Mouse (Mus musculus) CH12.LX (cell line): ENCODE results near the gene Fscn1. TPM values are rescaled to one million over a fixed set of nuclear protein-coding genes. Genes with fewer than 3 reads are reported as not detected.

Experiments
- DNase-seq: peaks from one replicate; pipeline ENCODE4 v3.0.0-alpha.2; 2013; ENCODE audit errors: extremely low read depth
- H3K27ac ChIP-seq: 2 replicates; pipeline ENCODE4 v1.5.1; 2012; ENCODE audit warnings: low read depth, mild to moderate bottlenecking, control low read depth, moderate library complexity; ENCODE audit not compliant: insufficient read depth
- H3K27me3 ChIP-seq: replicated peaks from 2 replicates; pipeline ENCODE3; 2012; ENCODE audit warnings: inconsistent platforms
- H3K36me3 ChIP-seq, 2 experiments: replicated peaks in 1 of 2; 2 replicates each; pipeline versions ENCODE3 to v1.6.1; 2012; ENCODE audit warnings: inconsistent platforms in 1 of 2, low read length in 1 of 2, mild to moderate bottlenecking in 1 of 2, mixed read lengths in 1 of 2, moderate library complexity in 1 of 2; ENCODE audit not compliant: control insufficient read depth in 1 of 2, insufficient read depth in 1 of 2
- H3K4me1 ChIP-seq, 2 experiments: 2 replicates each; pipeline ENCODE4 v1.6.1; 2012; ENCODE audit warnings: inconsistent platforms in 1 of 2, moderate library complexity in 1 of 2; ENCODE audit not compliant: insufficient read depth in 2 of 2, control insufficient read depth in 1 of 2
- H3K4me2 ChIP-seq: 2 replicates; pipeline ENCODE4 v1.6.1; 2012; ENCODE audit warnings: low read depth, mild to moderate bottlenecking, control low read depth; ENCODE audit not compliant: poor library complexity, insufficient read depth, severe bottlenecking
- H3K4me3 ChIP-seq, 3 experiments: fragments of 150-350 bp in 1 of 3; sonication (generic) in 1 of 3; replicated peaks in 1 of 3; 2 replicates each; pipeline versions ENCODE3 to v1.5.1; 2011 to 2012; ENCODE audit warnings: low read depth in 2 of 3, low read length in 2 of 3, mild to moderate bottlenecking in 2 of 3, moderate library complexity in 2 of 3, control low read depth in 1 of 3, improper control_type of control experiment in 1 of 3, inconsistent platforms in 1 of 3, mixed read lengths in 1 of 3; ENCODE audit not compliant: poor library complexity in 1 of 3
- H3K79me2 ChIP-seq: replicated peaks from 2 replicates; pipeline ENCODE4 v1.6.1; 2012; ENCODE audit warnings: mild to moderate bottlenecking, moderate library complexity; ENCODE audit not compliant: control insufficient read depth, poor library complexity, insufficient read depth, severe bottlenecking; ENCODE audit errors: extremely low read depth
- H3K9ac ChIP-seq: 2 replicates; pipeline ENCODE4 v1.6.1; 2012; ENCODE audit warnings: low read depth, mild to moderate bottlenecking, control low read depth, moderate library complexity; ENCODE audit not compliant: insufficient read depth
- H3K9me3 ChIP-seq: replicated peaks from 2 replicates; pipeline ENCODE3; 2012; ENCODE audit warnings: low read length, inconsistent platforms, mixed read lengths
- CHD1 ChIP-seq: IDR thresholded peaks from 2 replicates; pipeline ENCODE4 v1.6.1; 2012; ENCODE audit warnings: low read depth, low read length, improper control_type of control experiment, inconsistent platforms
- E2F4 ChIP-seq: IDR thresholded peaks from 2 replicates; pipeline ENCODE4 v1.6.1; 2011; ENCODE audit warnings: low read depth, low read length, improper control_type of control experiment; ENCODE audit not compliant: insufficient replicate concordance
- ETS1 ChIP-seq: conservative IDR thresholded peaks from 2 replicates; pipeline ENCODE4 v1.6.1; 2012; ENCODE audit warnings: low read depth, mild to moderate bottlenecking, inconsistent platforms, low read length, improper control_type of control experiment, moderate library complexity
- JUN ChIP-seq: IDR thresholded peaks from 2 replicates; pipeline ENCODE4 v1.6.1; 2011; ENCODE audit warnings: low read depth, mild to moderate bottlenecking, low read length, improper control_type of control experiment, moderate library complexity; ENCODE audit not compliant: insufficient read depth
- KAT2A ChIP-seq: IDR thresholded peaks from 2 replicates; pipeline ENCODE4 v1.6.1; 2012; ENCODE audit warnings: low read length, improper control_type of control experiment, inconsistent platforms; ENCODE audit not compliant: insufficient replicate concordance
- NELFE ChIP-seq: IDR thresholded peaks from 2 replicates; pipeline ENCODE4 v1.6.1; 2011; ENCODE audit warnings: low read depth, low read length, improper control_type of control experiment
- PAX5 ChIP-seq: IDR thresholded peaks from 2 replicates; pipeline ENCODE4 v1.6.1; 2012; ENCODE audit warnings: low read length, inconsistent platforms, mixed read lengths
- SMC3 ChIP-seq: IDR thresholded peaks from 2 replicates; pipeline ENCODE4 v1.6.1; 2011; ENCODE audit warnings: low read depth, low read length, improper control_type of control experiment
- TCF12 ChIP-seq: IDR thresholded peaks from 2 replicates; pipeline ENCODE4 v1.6.1; 2014; ENCODE audit warnings: low read depth, mild to moderate bottlenecking, inconsistent platforms, low read length, improper control_type of control experiment
- UBTF ChIP-seq: IDR thresholded peaks from 2 replicates; pipeline ENCODE4 v1.6.1; 2012; ENCODE audit warnings: low read depth, mild to moderate bottlenecking, inconsistent platforms, low read length, improper control_type of control experiment, moderate library complexity
- USF1 ChIP-seq: IDR thresholded peaks from 2 replicates; pipeline ENCODE4 v1.6.1; 2014; ENCODE audit warnings: low read depth, mild to moderate bottlenecking, inconsistent platforms, low read length, improper control_type of control experiment
- ZKSCAN1 ChIP-seq: IDR thresholded peaks from 2 replicates; pipeline ENCODE4 v1.6.1; 2012; ENCODE audit warnings: low read depth, inconsistent platforms, low read length, improper control_type of control experiment, borderline replicate concordance
- dilution Hi-C: fragments of 300-500 bp; cut with MboI; formaldehyde crosslinking; loops from 2 replicates; pipeline ENCODE4 v1.14.3; 2020; ENCODE audit warnings: low sequenced_read_pairs; ENCODE audit not compliant: extremely low pct_unique_long_range_greater_than_20kb, extremely low pct_ligation_motif_present
- in situ Hi-C: fragments of 300-500 bp; cut with MboI; formaldehyde crosslinking; loops from 3 replicates; pipeline ENCODE4 v1.14.3; 2019; ENCODE audit warnings: low sequenced_read_pairs, low pct_ligation_motif_present, low pct_unique_long_range_greater_than_20kb, mixed read lengths
- polyA plus RNA-seq: library from polyadenylated mRNA; unstranded; fragments of >175 nt; gene quantifications from 2 replicates; pipeline ENCODE4 v1.2.1, GENCODE M21; 2012; ENCODE audit warnings: low read depth; ENCODE audit not compliant: insufficient read length
- total RNA-seq, 2 experiments: library from RNA; depleted of rRNA; stranded (reverse); fragments of 300-350 nt in 1 of 2; fragments of >200 nt in 1 of 2; gene quantifications; 2 replicates each; pipeline ENCODE4 v1.2.3; 2012 to 2014

Fscn1 gene
- total and polyA plus RNA-seq, 3 experiments, result 19.7 to 75.7 (median 65.3) TPM

DNA sequence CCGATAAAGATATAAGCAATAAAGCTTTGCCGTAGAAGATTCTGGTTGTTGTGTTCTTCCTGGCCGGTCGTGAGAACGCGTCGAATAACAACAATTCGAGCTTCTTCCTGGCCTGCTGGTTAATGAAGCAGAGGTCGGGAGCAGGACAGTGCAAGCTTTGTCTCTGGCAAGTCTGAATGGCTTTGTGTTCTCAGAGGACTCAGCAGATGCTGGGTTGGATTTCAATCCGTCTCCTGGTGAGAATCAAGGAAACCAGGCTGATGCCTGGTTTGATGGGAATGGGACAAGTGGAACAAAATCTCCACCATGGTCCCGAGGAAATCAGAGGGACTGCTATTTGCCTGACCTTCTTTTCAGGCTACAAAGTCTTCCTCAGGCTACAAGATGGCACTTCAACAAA is 49.2 kb downstream of the Fscn1 start:
- H3K4me1 ChIP-seq, result no peaks in the 10 kb centered on the region
- H3K9me3 ChIP-seq, result no peaks in the 10 kb centered on the region
- H3K4me2 ChIP-seq, result no peak overlapping the region
- no peaks in the 10 kb centered on the region for H3K27me3 ChIP-seq
- TF ChIP-seq UBTF (no peak), KAT2A (no peak), CHD1 (no peak), E2F4 (no peak), NELFE (no peak), SMC3 (no peak), ETS1 (no peak), TCF12 (no peak), ZKSCAN1 (no peak)
- TF ChIP-seq, all 38 proteins: peak for 0
- Histone ChIP-seq H3K79me2 (no peaks in the 10 kb centered on the region), H3K4me3 (no peak overlapping the region), H3K27ac (no peak overlapping the region), H3K9ac (no peak overlapping the region), H3K36me3 (peaks cover 41 to 52% of the 10 kb centered on the region in 2 experiments)
- dilution Hi-C loops, result no loop called here
- in situ Hi-C loops, result no loop called here
- DNase-seq, result no peak

DNA sequence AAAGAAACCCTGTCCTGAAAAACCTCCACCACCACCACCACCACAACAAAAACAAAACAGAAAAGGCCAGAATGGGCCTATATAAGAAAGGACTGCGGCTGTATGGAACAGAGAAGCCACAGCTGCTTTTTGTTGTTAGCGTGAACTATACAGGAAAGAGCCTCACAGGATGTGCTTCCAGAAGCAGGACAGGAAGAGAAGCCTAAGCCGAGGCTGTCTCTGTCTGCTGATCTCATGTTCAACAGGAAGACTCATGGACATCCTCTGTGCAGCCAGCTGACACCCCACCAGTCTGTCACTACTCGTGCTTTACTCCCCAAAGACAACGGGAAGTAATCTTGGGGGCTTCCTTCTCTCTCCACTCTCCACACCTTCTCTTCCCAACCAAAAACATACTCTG is 57.3 kb downstream of the Fscn1 start:
- no peak for DNase-seq
- Histone ChIP-seq H3K9me3 (no peaks in the 10 kb centered on the region), H3K27ac (no peak overlapping the region), H3K4me1 (no peaks in the 10 kb centered on the region), H3K36me3 (peaks cover 42 to 91% of the 10 kb centered on the region in 2 experiments), H3K4me2 (no peak overlapping the region), H3K9ac (no peak overlapping the region), H3K4me3 (no peak overlapping the region), H3K27me3 (no peaks in the 10 kb centered on the region), H3K79me2 (no peaks in the 10 kb centered on the region)
- in situ Hi-C loops (no loop called here), dilution Hi-C loops (no loop called here)
- TF ChIP-seq NELFE, result no peak
- TF ChIP-seq USF1, result no peak
- no peak for TF ChIP-seq PAX5
- TF ChIP-seq JUN, result no peak

Other genes starting within 250 kb of the Fscn1 start
- 5.2 and 5.4 TPM in 2 replicates for gene Tnrc18, start 142.7 kb upstream of the Fscn1 start, total RNA-seq (2012; rRNA removed)
- 0.71 and 0.80 TPM in 2 replicates for gene Tnrc18, start 142.7 kb upstream of the Fscn1 start, total RNA-seq (2014; rRNA removed)
- 7.7 and 8.0 TPM in 2 replicates for gene Tnrc18, start 142.7 kb upstream of the Fscn1 start, polyA plus RNA-seq
- gene Fbxl18, start 64.9 kb upstream of the Fscn1 start, total RNA-seq (2012; rRNA removed), result 5.0 and 6.4 TPM in 2 replicates
- gene Fbxl18, start 64.9 kb upstream of the Fscn1 start, total RNA-seq (2014; rRNA removed), result 2.3 and 3.7 TPM in 2 replicates
- gene Fbxl18, start 64.9 kb upstream of the Fscn1 start, polyA plus RNA-seq, result 5.0 and 5.5 TPM in 2 replicates
- gene Actb, start 53.6 kb upstream of the Fscn1 start, total RNA-seq (2012; rRNA removed), result 4,756 and 5,246 TPM in 2 replicates
- 3,882 and 4,152 TPM in 2 replicates for gene Actb, start 53.6 kb upstream of the Fscn1 start, total RNA-seq (2014; rRNA removed)
- gene Actb, start 53.6 kb upstream of the Fscn1 start, polyA plus RNA-seq, result 3,023 and 5,048 TPM in 2 replicates
- gene Rnf216, start 152.7 kb downstream of the Fscn1 start, total RNA-seq (2012; rRNA removed), result 18.2 and 18.3 TPM in 2 replicates
- 15.5 and 17.6 TPM in 2 replicates for gene Rnf216, start 152.7 kb downstream of the Fscn1 start, total RNA-seq (2014; rRNA removed)
- 30.7 and 33.2 TPM in 2 replicates for gene Rnf216, start 152.7 kb downstream of the Fscn1 start, polyA plus RNA-seq
- gene Olfr718-ps1, start 187.2 kb downstream of the Fscn1 start, total RNA-seq (2012; rRNA removed), result not detected in 2 replicates
- gene Olfr718-ps1, start 187.2 kb downstream of the Fscn1 start, total RNA-seq (2014; rRNA removed), result not detected in 2 replicates
- not detected in 2 replicates for gene Olfr718-ps1, start 187.2 kb downstream of the Fscn1 start, polyA plus RNA-seq
- gene Rbak, start 220.4 kb downstream of the Fscn1 start, total RNA-seq (2012; rRNA removed), result 3.8 and 4.3 TPM in 2 replicates
- gene Rbak, start 220.4 kb downstream of the Fscn1 start, total RNA-seq (2014; rRNA removed), result 4.9 and 5.1 TPM in 2 replicates
- gene Rbak, start 220.4 kb downstream of the Fscn1 start, polyA plus RNA-seq, result 6.1 and 6.9 TPM in 2 replicates
- not detected in 2 replicates for gene Spdye4b, start 220.7 kb downstream of the Fscn1 start, total RNA-seq (2012; rRNA removed)
- gene Spdye4b, start 220.7 kb downstream of the Fscn1 start, total RNA-seq (2014; rRNA removed), result not detected in 2 replicates
- gene Spdye4b, start 220.7 kb downstream of the Fscn1 start, polyA plus RNA-seq, result not detected in 2 replicates